Mouse (Mus musculus) MEL (cell line): ENCODE results near the gene Gga1.

Source experiments
- CHD1 ChIP-seq: IDR thresholded peaks from 2 replicates; pipeline ENCODE4 v1.6.1; 2012; ENCODE audit warnings: low read depth, mild to moderate bottlenecking, inconsistent platforms, low read length, improper control_type of control experiment
- CTCF ChIP-seq, 3 experiments: IDR thresholded peaks in 2 of 3; conservative IDR thresholded peaks in 1 of 3; 2 replicates each; pipeline ENCODE4 v1.5.1; 2011 to 2012; ENCODE audit warnings: low read length in 3 of 3, low read depth in 2 of 3, mild to moderate bottlenecking in 2 of 3, improper control_type of control experiment in 1 of 3, inconsistent platforms in 1 of 3, mixed read lengths in 1 of 3, moderate library complexity in 1 of 3; ENCODE audit not compliant: control insufficient read depth in 1 of 3, insufficient read depth in 1 of 3, poor library complexity in 1 of 3, severe bottlenecking in 1 of 3
- EP300 ChIP-seq, 2 experiments: IDR thresholded peaks; 2 replicates each; pipeline ENCODE4 v1.6.1; 2011; ENCODE audit warnings: improper control_type of control experiment in 2 of 2, low read length in 2 of 2, low read depth in 1 of 2, mild to moderate bottlenecking in 1 of 2
- GABPA ChIP-seq: IDR thresholded peaks from 2 replicates; pipeline ENCODE4 v1.6.1; 2012; ENCODE audit warnings: low read depth, mild to moderate bottlenecking, inconsistent platforms, low read length, improper control_type of control experiment, moderate library complexity
- KAT2A ChIP-seq: conservative IDR thresholded peaks from 2 replicates; pipeline ENCODE4 v1.6.1; 2012; ENCODE audit warnings: low read depth, low read length, improper control_type of control experiment, inconsistent platforms
- POLR2A ChIP-seq, 2 experiments: IDR thresholded peaks; 2 replicates each; pipeline ENCODE4 v1.6.1; 2011 to 2012; ENCODE audit warnings: low read length in 2 of 2, mild to moderate bottlenecking in 2 of 2, control low read depth in 1 of 2, improper control_type of control experiment in 1 of 2, low read depth in 1 of 2, moderate library complexity in 1 of 2; ENCODE audit not compliant: control insufficient read depth in 1 of 2, insufficient read depth in 1 of 2, poor library complexity in 1 of 2
- POLR2AphosphoS2 ChIP-seq: IDR thresholded peaks from 2 replicates; pipeline ENCODE4 v1.6.1; 2011; ENCODE audit warnings: low read length, improper control_type of control experiment
- RCOR1 ChIP-seq: IDR thresholded peaks from 2 replicates; pipeline ENCODE4 v1.6.1; 2012; ENCODE audit warnings: low read depth, mild to moderate bottlenecking, inconsistent platforms, low read length, improper control_type of control experiment
- SMC3 ChIP-seq: IDR thresholded peaks from 2 replicates; pipeline ENCODE4 v1.6.1; 2011; ENCODE audit warnings: low read depth, low read length, improper control_type of control experiment
- TBP ChIP-seq: IDR thresholded peaks from 2 replicates; pipeline ENCODE4 v1.8.0; 2011; ENCODE audit warnings: low read depth, low read length, improper control_type of control experiment
- ZNF384 ChIP-seq: IDR thresholded peaks from 2 replicates; pipeline ENCODE4 v1.6.1; 2012; ENCODE audit warnings: low read depth, mild to moderate bottlenecking, inconsistent platforms, low read length, improper control_type of control experiment

- TF ChIP-seq TBP (no peak), ZNF384 (no peak), CTCF (IDR thresholded peaks at IDR 0.05 in 2 of 3, conservative IDR thresholded peaks at IDR 0.05 in 1 of 3; ENCODE audit: control insufficient read depth in 1 of 3, insufficient read depth in 1 of 3, low read depth in 2 of 3, low read length in 3 of 3, poor library complexity in 1 of 3, severe bottlenecking in 1 of 3) (no peak), SMC3 (no peak), POLR2A (IDR thresholded peaks at IDR 0.05; ENCODE audit: control insufficient read depth in 1 of 2, insufficient read depth in 1 of 2, low read depth in 1 of 2, low read length in 2 of 2, poor library complexity in 1 of 2) (no peak), KAT2A (no peak), EP300 (IDR thresholded peaks at IDR 0.05; ENCODE audit: low read depth in 1 of 2, low read length in 2 of 2) (no peak), CHD1 (no peak), POLR2AphosphoS2 (no peak), GABPA (no peak), RCOR1 (no peak)
Observed at GRCm38 (mm10) chr15:78889401-78889853, 12.4 kb downstream of the Gga1 start.
